Comparison of ENCODE assay signal across 8 mouse cellular contexts in the genomic region with DNA sequence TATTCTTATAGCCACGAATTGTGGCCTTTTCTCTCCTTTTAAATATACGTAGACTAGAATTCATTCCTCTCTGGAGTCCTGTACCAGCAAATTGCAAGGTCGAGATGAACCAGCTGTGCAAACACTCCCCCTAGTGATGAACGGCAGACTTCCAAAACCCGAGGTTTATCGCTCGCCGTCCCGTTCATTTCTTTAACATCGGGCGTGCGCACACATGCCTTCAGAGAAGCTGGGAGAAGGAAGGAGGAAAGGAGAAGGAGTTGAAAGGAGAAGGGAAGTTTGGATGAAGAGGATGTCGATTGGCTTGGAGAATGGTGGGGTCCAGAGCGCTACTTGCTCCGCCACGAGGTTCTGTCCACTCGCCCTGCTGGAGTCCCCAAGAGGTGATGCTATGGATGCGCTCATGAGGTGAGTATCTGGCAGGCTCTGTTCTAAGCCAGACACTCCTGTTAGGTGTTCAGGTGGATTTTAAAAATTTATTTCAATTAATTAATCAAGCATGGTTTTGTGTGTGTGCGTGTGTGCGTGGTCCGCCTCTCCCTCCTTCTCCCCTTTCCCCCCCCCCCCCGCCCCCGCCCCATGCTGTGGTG. TPM values are rescaled to one million over a fixed set of nuclear protein-coding genes. Genes with fewer than 3 reads are reported as not detected.
DNase-seq lines count a peak whose midpoint lies in the region; ATAC-seq and TF ChIP-seq lines count a peak whose summit lies in the region.

No protein-coding gene starts in this region.

- 0 out of 2 replicates have a peak, but pooled peaks have one; percentile 26 for ATAC-seq in embryonic facial prominence, embryonic 11.5 days (replicated peaks; ENCODE audit: insufficient number of reproducible peaks, low FRiP score, low TSS enrichment, low read depth)
- ATAC-seq in heart, embryonic 16.5 days (replicated peaks; ENCODE audit: extremely low read depth, insufficient read depth, low FRiP score) = no peak
- ATAC-seq in liver, embryonic 14.5 days (ENCODE audit: insufficient read depth) = no peak
- ATAC-seq in neural tube, embryonic 14.5 days (ENCODE audit: low read depth) = peak; percentile 70

- DNase-seq in A20 (ENCODE audit: low read depth, low spot score) (peak; percentile 30), ZHBTc4 (ENCODE audit: low read depth, low spot score) (peak; percentile 77)
- peak; percentile 87 for DNase-seq in embryonic facial prominence, embryonic 11.5 days (ENCODE audit: low spot score)
- DNase-seq in kidney, postnatal 14 days = peak; percentile 73
- no peak for DNase-seq in liver, embryonic 14.5 days (ENCODE audit: low read depth in 3 of 3, low spot score in 3 of 3)
- peak; percentile 52 to 75 for DNase-seq in urinary bladder, postnatal 36 days (ENCODE audit: low spot score in 2 of 2)

- WGBS in embryonic facial prominence, embryonic 11.5 days = 15% methylated on average over 23 of the region's 23 CpGs
- WGBS in heart, embryonic 16.5 days = 7% methylated on average over 18 of the region's 23 CpGs
- 21% methylated on average over 23 of the region's 23 CpGs for WGBS in liver, embryonic 14.5 days (ENCODE audit: insufficient replicate concordance)
- 11% methylated on average over 22 of the region's 23 CpGs for WGBS in neural tube, embryonic 14.5 days

- peak overlapping the region; percentile 39 for H3K4me2 ChIP-seq in embryonic facial prominence, embryonic 11.5 days (ENCODE audit: low read depth, low read length)
- peak overlapping the region; percentile 64 for H3K4me2 ChIP-seq in heart, embryonic 16.5 days (ENCODE audit: low read depth, low read length)
- 0 out of 2 replicates have a peak overlapping the region, but pooled peaks have one; percentile 24 for H3K4me2 ChIP-seq in liver, embryonic 14.5 days (ENCODE audit: low read depth)
- H3K4me2 ChIP-seq in neural tube, embryonic 14.5 days (ENCODE audit: low read depth, low read length) = peak overlapping the region; percentile 43

- H3K27me3 ChIP-seq in embryonic facial prominence, embryonic 11.5 days (ENCODE audit: control insufficient read depth, insufficient read depth, low read length) = no peaks in the 10 kb centered on the region; the same call in none of the 2 replicates
- peaks cover 21% of the 10 kb centered on the region for H3K27me3 ChIP-seq in heart, embryonic 16.5 days (ENCODE audit: control insufficient read depth, insufficient read depth, low read length)
- peaks cover 13% of the 10 kb centered on the region for H3K27me3 ChIP-seq in liver, embryonic 14.5 days (ENCODE audit: control insufficient read depth, insufficient read depth, low read length)
- H3K27me3 ChIP-seq in neural tube, embryonic 14.5 days (ENCODE audit: control insufficient read depth, insufficient read depth, low read length) = no peaks in the 10 kb centered on the region

- H3K9ac ChIP-seq in embryonic facial prominence, embryonic 11.5 days (replicated peaks; ENCODE audit: low read length) = 0 out of 2 replicates have a peak overlapping the region, but pooled peaks have one; percentile 3
- peak overlapping the region; percentile 44; the same call in 1 of the 2 replicates for H3K9ac ChIP-seq in heart, embryonic 16.5 days (ENCODE audit: low read length)
- H3K9ac ChIP-seq in liver, embryonic 14.5 days (replicated peaks) = no peak overlapping the region; the same call in 1 of the 2 replicates
- no peak overlapping the region; the same call in 1 of the 2 replicates for H3K9ac ChIP-seq in neural tube, embryonic 14.5 days (replicated peaks; ENCODE audit: low read depth, low read length)

- peak; percentile 77 for TF ChIP-seq CTCF in liver, embryonic 14.5 days (IDR thresholded peaks at IDR 0.05; ENCODE audit: low read depth)

- TF ChIP-seq EP300 in liver, embryonic 14.5 days (IDR thresholded peaks at IDR 0.05; ENCODE audit: low read depth) = no peak

- H3K4me3 ChIP-seq in embryonic facial prominence, embryonic 11.5 days (ENCODE audit: low read depth, low read length) = no peak overlapping the region
- peak overlapping the region; percentile 38 for H3K4me3 ChIP-seq in heart, embryonic 16.5 days (ENCODE audit: low read length)
- no peak overlapping the region for H3K4me3 ChIP-seq in liver, embryonic 14.5 days (ENCODE audit: insufficient read depth in 1 of 2, low read depth in 2 of 2, low read length in 2 of 2)
- H3K4me3 ChIP-seq in neural tube, embryonic 14.5 days (ENCODE audit: low read depth, low read length) = peak overlapping the region; percentile 11; the same call in 1 of the 2 replicates

- no peaks in the 10 kb centered on the region for H3K36me3 ChIP-seq in embryonic facial prominence, embryonic 11.5 days (replicated peaks; ENCODE audit: control insufficient read depth, insufficient read depth, low read depth, low read length)
- no peaks in the 10 kb centered on the region for H3K36me3 ChIP-seq in heart, embryonic 16.5 days (ENCODE audit: control insufficient read depth, insufficient read depth)
- no peaks in the 10 kb centered on the region for H3K36me3 ChIP-seq in liver, embryonic 14.5 days (replicated peaks; ENCODE audit: control insufficient read depth, insufficient read depth, low read depth)
- H3K36me3 ChIP-seq in neural tube, embryonic 14.5 days (ENCODE audit: control insufficient read depth, insufficient read depth, low read length) = no peaks in the 10 kb centered on the region

- H3K9me3 ChIP-seq in embryonic facial prominence, embryonic 11.5 days (replicated peaks; ENCODE audit: control insufficient read depth, low read length) = no peaks in the 10 kb centered on the region
- H3K9me3 ChIP-seq in heart, embryonic 16.5 days (replicated peaks; ENCODE audit: control insufficient read depth, low read length) = no peaks in the 10 kb centered on the region
- no peaks in the 10 kb centered on the region for H3K9me3 ChIP-seq in liver, embryonic 14.5 days (ENCODE audit: control insufficient read depth, low read length)
- no peaks in the 10 kb centered on the region for H3K9me3 ChIP-seq in neural tube, embryonic 14.5 days (ENCODE audit: control insufficient read depth, low read length)

- no peak overlapping the region for H3K27ac ChIP-seq in embryonic facial prominence, embryonic 11.5 days (replicated peaks; ENCODE audit: low read depth, low read length)
- H3K27ac ChIP-seq in heart, embryonic 16.5 days (ENCODE audit: low read length) = no peak overlapping the region
- no peak overlapping the region for H3K27ac ChIP-seq in liver, embryonic 14.5 days
- H3K27ac ChIP-seq in neural tube, embryonic 14.5 days (ENCODE audit: low read depth, low read length) = no peak overlapping the region

- H3K4me1 ChIP-seq in embryonic facial prominence, embryonic 11.5 days (ENCODE audit: control insufficient read depth, insufficient read depth, low read length) = no peaks in the 10 kb centered on the region
- H3K4me1 ChIP-seq in heart, embryonic 16.5 days (ENCODE audit: control insufficient read depth, insufficient read depth, low read length) = peaks cover 2% of the 10 kb centered on the region; the same call in 1 of the 2 replicates
- H3K4me1 ChIP-seq in liver, embryonic 14.5 days (replicated peaks; ENCODE audit: control insufficient read depth in 2 of 2, insufficient read depth in 2 of 2, low read length in 1 of 2) = peaks cover 0 to 4% of the 10 kb centered on the region in 2 experiments; a peak in 2 of 4 replicates
- H3K4me1 ChIP-seq in neural tube, embryonic 14.5 days (ENCODE audit: control insufficient read depth, insufficient read depth, low read length) = no peaks in the 10 kb centered on the region

RNA-seq across cellular contexts. Expression of a gene that starts 6.9 kb away (rescaled TPM):
- 1.2 and 1.9 TPM in 2 replicates for polyA plus RNA-seq in embryonic facial prominence, embryonic 11.5 days (2014; fragmentation: Nextera tagmentation; extraction: Ambion mirVana)
- 1.9 and 3.4 TPM in 2 replicates for polyA plus RNA-seq in heart, embryonic 16.5 days (2015; fragmentation: Nextera tagmentation; extraction: Ambion mirVana)
- 0.14 and 0.28 TPM in 2 replicates for polyA plus RNA-seq in liver, embryonic 14.5 days (2012; rRNA removed)
- polyA plus RNA-seq in liver, embryonic 14.5 days (2014; fragmentation: Nextera tagmentation; extraction: Ambion mirVana) = 0.11 and 0.13 TPM in 2 replicates
- 0.15 and 0.24 TPM in 2 replicates for polyA plus RNA-seq in neural tube, embryonic 14.5 days (2014; fragmentation: Nextera tagmentation; extraction: Ambion mirVana)

RNA-seq across cellular contexts. Expression of a gene that starts 8.0 kb away (rescaled TPM):
- 36.6 and 42.0 TPM in 2 replicates for polyA plus RNA-seq in embryonic facial prominence, embryonic 11.5 days (2014; fragmentation: Nextera tagmentation; extraction: Ambion mirVana)
- 80.7 and 89.2 TPM in 2 replicates for polyA plus RNA-seq in heart, embryonic 16.5 days (2015; fragmentation: Nextera tagmentation; extraction: Ambion mirVana)
- 4.5 and 6.2 TPM in 2 replicates for polyA plus RNA-seq in liver, embryonic 14.5 days (2012; rRNA removed)
- 8.7 and 9.8 TPM in 2 replicates for polyA plus RNA-seq in liver, embryonic 14.5 days (2014; fragmentation: Nextera tagmentation; extraction: Ambion mirVana)
- polyA plus RNA-seq in neural tube, embryonic 14.5 days (2014; fragmentation: Nextera tagmentation; extraction: Ambion mirVana) = 70.6 and 76.7 TPM in 2 replicates

Comparison
In these comparisons a context has a peak if more than half of its experiments do, and no peak if none do; other contexts are left out.
1. DNase-seq: peak in A20 (single experiment), ZHBTc4 (single experiment), embryonic facial prominence, embryonic 11.5 days (single experiment), kidney, postnatal 14 days (single experiment) and urinary bladder, postnatal 36 days (2 of 2); none in liver, embryonic 14.5 days (0 of 3).
2. ATAC-seq: peak in embryonic facial prominence, embryonic 11.5 days (single experiment) and neural tube, embryonic 14.5 days (single experiment); none in heart, embryonic 16.5 days (single experiment) and liver, embryonic 14.5 days (single experiment).
3. H3K4me3 ChIP-seq: peak in heart, embryonic 16.5 days (single experiment) and neural tube, embryonic 14.5 days (single experiment); none in embryonic facial prominence, embryonic 11.5 days (single experiment) and liver, embryonic 14.5 days (0 of 2).
4. H3K9ac ChIP-seq: peak in embryonic facial prominence, embryonic 11.5 days (single experiment) and heart, embryonic 16.5 days (single experiment); none in liver, embryonic 14.5 days (single experiment) and neural tube, embryonic 14.5 days (single experiment).
5. Peak in every context shown above with its lines, with median percentiles within 50 percentile points of each other: H3K4me2 ChIP-seq.